ENCODE assay signal across 15 mouse cellular contexts in the genomic region with DNA sequence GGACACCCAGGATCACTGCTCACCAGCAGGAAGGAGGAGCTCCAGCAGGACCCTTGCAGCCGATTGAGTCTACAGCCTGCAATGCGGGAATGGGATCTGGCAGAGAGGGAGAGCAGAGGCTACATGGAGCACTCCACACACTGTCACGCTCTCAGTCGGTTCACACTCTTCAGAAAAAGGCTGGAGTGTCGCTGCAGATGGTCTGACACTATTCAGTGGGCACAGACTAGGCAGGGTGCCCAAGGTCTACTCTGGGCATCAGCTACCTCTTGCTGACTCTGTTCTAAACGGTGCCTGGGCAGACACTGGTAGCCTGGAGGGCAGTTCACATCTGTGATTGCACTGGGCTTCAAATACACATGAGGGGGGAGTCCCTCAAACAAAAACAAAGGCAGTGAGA.
DNase-seq lines count a peak whose midpoint lies in the region; ATAC-seq and TF ChIP-seq lines count a peak whose summit lies in the region.
"Had no signal": no experiment of that assay in that cellular context is flagged by ENCODE, and none has a peak within 500 bp of the region (broad histone marks: within the 10 kb centered on the region; RNA-seq: fewer than 3 reads in every experiment).

No protein-coding gene starts in this region.

- peak; percentile 81 for ATAC-seq in forebrain, embryonic 15.5 days (replicated peaks)
- no peak for ATAC-seq in forebrain, embryonic 12.5 days (ENCODE audit: low FRiP score)

- TF ChIP-seq CTCF in cortical plate, adult 2 months (IDR thresholded peaks at IDR 0.05; ENCODE audit: extremely low read depth, insufficient read depth, low read length), result no peak

- H3K9ac ChIP-seq in forebrain, embryonic 15.5 days (replicated peaks), result no peak overlapping the region
- H3K9ac ChIP-seq in forebrain, embryonic 12.5 days, result no peak overlapping the region
- H3K9ac ChIP-seq: liver, embryonic 15.5 days; midbrain, embryonic 12.5 days had no signal

- H3K4me2 ChIP-seq in forebrain, embryonic 15.5 days (replicated peaks), result no peak overlapping the region
- no peak overlapping the region for H3K4me2 ChIP-seq in forebrain, embryonic 12.5 days
- H3K4me2 ChIP-seq: liver, embryonic 15.5 days; midbrain, embryonic 12.5 days had no signal

- H3K9me3 ChIP-seq in forebrain, embryonic 15.5 days, result no peaks in the 10 kb centered on the region
- no peaks in the 10 kb centered on the region for H3K9me3 ChIP-seq in forebrain, embryonic 12.5 days
- H3K9me3 ChIP-seq: liver, embryonic 15.5 days; midbrain, embryonic 12.5 days had no signal

- H3K4me3 ChIP-seq in forebrain, embryonic 15.5 days, result no peak overlapping the region
- no peak overlapping the region for H3K4me3 ChIP-seq in forebrain, embryonic 12.5 days (replicated peaks)
- no peak overlapping the region for H3K4me3 ChIP-seq in cortical plate, adult 2 months (ENCODE audit: insufficient read depth, low read length)
- H3K4me3 ChIP-seq: gastrocnemius, adult 2 months; liver, embryonic 15.5 days; midbrain, embryonic 12.5 days had no signal

- intact Hi-C loops in left cerebral cortex, postnatal 14 days (cut with DNase I), result no loop called here

- TF ChIP-seq POLR2A in cortical plate, adult 2 months (IDR thresholded peaks at IDR 0.05; ENCODE audit: extremely low read depth, insufficient read depth, low read length), result no peak

- H3K27me3 ChIP-seq in forebrain, embryonic 15.5 days, result no peaks in the 10 kb centered on the region
- no peaks in the 10 kb centered on the region for H3K27me3 ChIP-seq in forebrain, embryonic 12.5 days
- H3K27me3 ChIP-seq: liver, embryonic 15.5 days; midbrain, embryonic 12.5 days had no signal

- H3K36me3 ChIP-seq in forebrain, embryonic 15.5 days, result no peaks in the 10 kb centered on the region
- H3K36me3 ChIP-seq in forebrain, embryonic 12.5 days (replicated peaks), result no peaks in the 10 kb centered on the region
- H3K36me3 ChIP-seq: G1E; liver, embryonic 15.5 days; midbrain, embryonic 12.5 days had no signal

- WGBS in forebrain, embryonic 15.5 days, result 56% methylated on average over 6 of the region's 6 CpGs
- WGBS in forebrain, embryonic 12.5 days, result 82% methylated on average over 6 of the region's 6 CpGs

- no peak overlapping the region for H3K27ac ChIP-seq in forebrain, embryonic 15.5 days (replicated peaks)
- H3K27ac ChIP-seq in forebrain, embryonic 12.5 days, result no peak overlapping the region
- peak overlapping the region; percentile 4; the same call in 1 of the 2 replicates for H3K27ac ChIP-seq in cortical plate, adult 2 months (ENCODE audit: insufficient read depth, low read length)
- H3K27ac ChIP-seq: gastrocnemius, adult 2 months; liver, embryonic 15.5 days; midbrain, embryonic 12.5 days had no signal

- DNase-seq in layer of hippocampus, adult 9-11 months, result peak; percentile 46
- DNase-seq in layer of hippocampus, postnatal 36 days, result no peak
- peak; percentile 22 to 38 for DNase-seq in left cerebral cortex, postnatal 14 days (ENCODE audit: low spot score in 2 of 2)
- no peak for DNase-seq in adrenal gland, adult 18-20 months (ENCODE audit: low spot score in 2 of 2)
- DNase-seq: adrenal gland, postnatal 14 days; embryo, embryonic 11 days; gastrocnemius, adult 2 months; kidney, adult 8-10 months; kidney, postnatal 4 days had no signal

- peaks cover 10% of the 10 kb centered on the region; the same call in 1 of the 2 replicates for H3K4me1 ChIP-seq in forebrain, embryonic 15.5 days
- peaks cover 3% of the 10 kb centered on the region; the same call in 1 of the 2 replicates for H3K4me1 ChIP-seq in forebrain, embryonic 12.5 days
- H3K4me1 ChIP-seq in cortical plate, adult 2 months (ENCODE audit: control insufficient read depth, insufficient read depth, low read length), result peaks cover 9% of the 10 kb centered on the region
- H3K4me1 ChIP-seq: liver, embryonic 15.5 days; midbrain, embryonic 12.5 days had no signal

Comparison
In these comparisons a context has a peak if more than half of its experiments do, and no peak if none do; other contexts are left out.
1. DNase-seq: peak in layer of hippocampus, adult 9-11 months (single experiment) and left cerebral cortex, postnatal 14 days (2 of 2); none in layer of hippocampus, postnatal 36 days (0 of 2) and adrenal gland, adult 18-20 months (0 of 2).